Mouse (Mus musculus) neural tube, embryonic 12.5 days (tissue): ENCODE data around the gene Bola2. TPM values are rescaled to one million over a fixed set of nuclear protein-coding genes. Genes with fewer than 3 reads are reported as not detected.

Experiments
- ATAC-seq: fragments of 200-750 bp; cut with Nextera tagmentation; 2 replicates; pipeline ENCODE4 v1.8.0; 2017; ENCODE audit warnings: low read depth, mild to moderate bottlenecking, moderate TSS enrichment, moderate library complexity; ENCODE audit not compliant: low FRiP score
- H3K27ac ChIP-seq: fragments of 300-500 bp; sonication (generic); 2 replicates; pipeline ENCODE4 v1.5.1; 2016
- H3K27me3 ChIP-seq: fragments of 300-500 bp; sonication (generic); replicated peaks from 2 replicates; pipeline ENCODE4 v1.6.1; 2016; ENCODE audit warnings: mild to moderate bottlenecking
- H3K36me3 ChIP-seq: fragments of 300-500 bp; sonication (generic); 2 replicates; pipeline ENCODE4 v1.6.1; 2016; ENCODE audit warnings: mild to moderate bottlenecking
- H3K4me1 ChIP-seq: fragments of 300-500 bp; sonication (generic); 2 replicates; pipeline ENCODE4 v1.6.1; 2016
- H3K4me2 ChIP-seq: fragments of 300-500 bp; sonication (generic); replicated peaks from 2 replicates; pipeline ENCODE4 v1.6.1; 2016; ENCODE audit warnings: mild to moderate bottlenecking
- H3K4me3 ChIP-seq: fragments of 300-500 bp; sonication (generic); 2 replicates; pipeline ENCODE4 v1.5.1; 2016
- H3K9ac ChIP-seq: fragments of 300-500 bp; sonication (generic); 2 replicates; pipeline ENCODE4 v1.6.1; 2016; ENCODE audit warnings: mild to moderate bottlenecking
- H3K9me3 ChIP-seq: fragments of 300-500 bp; sonication (generic); 2 replicates; pipeline ENCODE4 v1.6.1; 2016; ENCODE audit warnings: mild to moderate bottlenecking
- WGBS: fragments of 180-500 bp; shearing (Covaris S2); methylation state at CpG from one replicate; pipeline ENCODE4 v1.1.7; 2016; 5-methylcytosine and 5-hydroxymethylcytosine counted together
- polyA plus RNA-seq: library from polyadenylated mRNA; unstranded; fragments of >200 nt; fragmentation: Nextera tagmentation; extraction: Ambion mirVana; gene quantifications from 2 replicates; pipeline ENCODE4 v1.2.1, GENCODE M21; 2016

Gene Bola2
- polyA plus RNA-seq, 1 experiment from 2014 or later, result 160 TPM

GRCm38 (mm10) chr7:126702358-126702757 is 7.2 kb downstream of the Bola2 start:
- Histone ChIP-seq H3K9me3 (no peaks in the 10 kb centered on the region), H3K9ac (no peak overlapping the region), H3K36me3 (peaks cover 21% of the 10 kb centered on the region), H3K27me3 (peaks cover 28% of the 10 kb centered on the region; the same call in 1 of the 2 replicates), H3K4me3 (no peak overlapping the region), H3K27ac (no peak overlapping the region), H3K4me2 (peak overlapping the region; percentile 94; the same call in 1 of the 2 replicates), H3K4me1 (peaks cover 31% of the 10 kb centered on the region)
- WGBS, result 82% methylated on average over 6 of the region's 6 CpGs
- ATAC-seq, result no peak

GRCm38 (mm10) chr7:126702861-126703756 is 7.9 kb downstream of the Bola2 start:
- H3K27ac ChIP-seq, result no peak overlapping the region
- no peak for ATAC-seq
- H3K27me3 ChIP-seq, result peaks cover 28% of the 10 kb centered on the region; the same call in 1 of the 2 replicates
- H3K4me2 ChIP-seq, result peak overlapping the region; percentile 94
- H3K9ac ChIP-seq, result peak overlapping the region; percentile 77
- H3K36me3 ChIP-seq, result peaks cover 21% of the 10 kb centered on the region
- peaks cover 27% of the 10 kb centered on the region for H3K4me1 ChIP-seq
- peak overlapping the region; percentile 56 for H3K4me3 ChIP-seq
- 82% methylated on average over 12 of the region's 12 CpGs for WGBS
- no peaks in the 10 kb centered on the region for H3K9me3 ChIP-seq

DNA sequence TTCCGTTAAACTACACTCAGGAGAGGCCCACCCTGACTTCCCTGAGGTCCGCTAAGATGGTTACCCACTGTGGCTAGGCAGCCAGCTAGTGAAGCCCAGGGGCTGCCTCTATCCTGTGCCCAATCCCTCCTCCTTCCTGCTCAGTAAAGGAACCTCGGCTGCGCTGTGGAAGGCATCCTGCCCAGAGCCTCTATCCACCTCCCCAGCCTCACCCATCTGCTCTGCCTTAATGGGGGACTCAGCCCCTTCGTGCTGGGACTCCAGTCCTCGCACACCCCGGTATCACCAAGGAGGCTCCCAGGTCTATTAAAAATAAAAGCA is 8.5 kb downstream of the Bola2 start:
- Histone ChIP-seq H3K9ac (peak overlapping the region; percentile 77), H3K9me3 (no peaks in the 10 kb centered on the region), H3K4me3 (peak overlapping the region; percentile 56), H3K4me1 (peaks cover 27% of the 10 kb centered on the region), H3K4me2 (peak overlapping the region; percentile 94), H3K27me3 (peaks cover 28% of the 10 kb centered on the region; the same call in 1 of the 2 replicates), H3K36me3 (peaks cover 20% of the 10 kb centered on the region), H3K27ac (no peak overlapping the region)
- peak; percentile 22; the same call in 1 of the 2 replicates for ATAC-seq
- WGBS, result 20% methylated on average over 7 of the region's 7 CpGs

- ATAC-seq, result peak; percentile 76
- no peak overlapping the region for H3K27ac ChIP-seq
- peak overlapping the region; percentile 94 for H3K4me2 ChIP-seq
- peak overlapping the region; percentile 56 for H3K4me3 ChIP-seq
- peaks cover 13% of the 10 kb centered on the region for H3K36me3 ChIP-seq
- no peaks in the 10 kb centered on the region for H3K9me3 ChIP-seq
- WGBS, result 3% methylated on average over 39 of the region's 39 CpGs
- peak overlapping the region; percentile 77 for H3K9ac ChIP-seq
- peaks cover 27% of the 10 kb centered on the region for H3K4me1 ChIP-seq
- peaks cover 28% of the 10 kb centered on the region; the same call in 1 of the 2 replicates for H3K27me3 ChIP-seq
Observed at GRCm38 (mm10) chr7:126704121-126704980, 9.2 kb downstream of the Bola2 start.

DNA sequence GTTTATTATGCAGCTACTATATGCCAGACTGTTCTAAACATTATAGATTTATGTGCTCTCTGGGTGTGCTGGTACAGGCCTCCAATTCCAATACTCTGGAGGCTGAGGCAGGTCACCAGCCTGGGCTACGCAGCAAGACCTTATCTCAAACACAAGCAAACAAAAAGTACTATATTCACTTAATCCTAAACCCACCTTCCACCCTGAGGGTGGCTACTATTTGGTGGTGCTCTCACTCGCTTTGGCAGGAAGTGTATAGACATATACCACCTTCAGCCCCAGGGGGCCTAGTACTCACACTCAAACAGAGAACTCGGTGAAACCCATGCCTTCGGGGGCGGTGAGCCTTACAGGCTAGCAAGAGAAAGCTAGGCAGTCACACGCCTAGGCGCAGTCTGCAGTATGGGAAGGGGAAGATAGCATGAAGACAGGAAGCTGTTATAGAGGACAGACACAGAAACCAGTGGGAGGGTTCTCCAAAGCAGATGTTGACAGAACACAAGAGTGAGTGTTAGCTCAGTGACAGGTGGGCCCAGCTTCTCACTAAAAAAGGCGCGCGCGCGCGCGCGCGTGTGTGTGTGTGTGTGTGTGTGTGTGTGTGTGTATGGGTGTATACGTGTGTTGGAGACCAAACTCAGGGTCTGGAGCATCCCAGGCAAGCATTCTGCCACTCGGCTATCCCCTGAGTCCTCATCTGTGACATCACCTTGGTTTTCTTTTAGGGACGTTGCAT is 12.4 kb downstream of the Bola2 start, which contains the start of gene Coro1a:
TSS of gene Coro1a (minus strand) at position 346 of the 733 bp plus-strand sequence.
- Histone ChIP-seq H3K4me3 (no peak within 1 kb of the TSS), H3K4me1 (peaks cover 18% of the 10 kb centered on the region), H3K27me3 (0 out of 2 replicates have a peak, but pooled peaks cover 24% of the 10 kb centered on the region), H3K9me3 (no peaks in the 10 kb centered on the region), H3K27ac (no peak within 1 kb of the TSS), H3K36me3 (no peaks in the 10 kb centered on the region; the same call in 1 of the 2 replicates), H3K9ac (no peak within 1 kb of the TSS), H3K4me2 (no peak within 1 kb of the TSS)
- no peak for ATAC-seq
- WGBS, result 92% methylated on average over 19 of the region's 19 CpGs

GRCm38 (mm10) chr7:126708175-126708952 is 13.2 kb downstream of the Bola2 start:
- WGBS, result 84% methylated on average over 10 of the region's 10 CpGs

DNA sequence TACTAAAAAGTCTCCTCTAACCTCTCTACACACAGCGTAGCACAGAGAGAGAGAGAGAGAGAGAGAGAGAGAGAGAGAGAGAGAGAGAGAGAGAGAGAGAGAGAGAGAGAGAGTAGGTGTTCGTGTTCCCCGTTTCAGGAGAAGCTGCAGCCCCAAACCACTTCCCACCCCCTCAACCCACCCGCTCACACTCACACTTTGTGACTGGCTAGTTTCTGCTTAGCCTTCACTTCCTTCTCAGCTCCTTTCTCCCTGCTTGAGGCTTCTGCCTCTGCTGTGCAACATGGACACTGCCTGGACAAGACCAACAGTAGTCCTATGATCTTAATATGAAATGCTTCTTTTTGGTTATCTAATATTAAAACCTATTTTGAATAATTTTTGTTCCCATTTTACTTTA is 15.1 kb downstream of the Bola2 start:
- no peak overlapping the region for H3K4me2 ChIP-seq
- H3K27me3 ChIP-seq, result 0 out of 2 replicates have a peak, but pooled peaks cover 5% of the 10 kb centered on the region
- no peaks in the 10 kb centered on the region for H3K36me3 ChIP-seq
- H3K4me1 ChIP-seq, result no peaks in the 10 kb centered on the region
- H3K27ac ChIP-seq, result no peak overlapping the region
- WGBS, result 69% methylated on average over 4 of the region's 4 CpGs
- no peak overlapping the region for H3K4me3 ChIP-seq
- no peak overlapping the region for H3K9ac ChIP-seq
- no peaks in the 10 kb centered on the region for H3K9me3 ChIP-seq
- ATAC-seq, result no peak

More at GRCm38 (mm10) chr7:126708175-126708952, 13.2 kb downstream of the Bola2 start:
- H3K9ac ChIP-seq, result no peak overlapping the region
- H3K36me3 ChIP-seq, result no peaks in the 10 kb centered on the region; the same call in 1 of the 2 replicates
- H3K27me3 ChIP-seq, result 0 out of 2 replicates have a peak, but pooled peaks cover 17% of the 10 kb centered on the region
- no peaks in the 10 kb centered on the region for H3K9me3 ChIP-seq
- no peak for ATAC-seq
- H3K4me1 ChIP-seq, result peaks cover 14% of the 10 kb centered on the region
- H3K4me2 ChIP-seq, result no peak overlapping the region
- H3K4me3 ChIP-seq, result no peak overlapping the region
- no peak overlapping the region for H3K27ac ChIP-seq

- no peak for ATAC-seq
- no peaks in the 10 kb centered on the region for H3K9me3 ChIP-seq
- H3K27ac ChIP-seq, result no peak overlapping the region
- H3K4me1 ChIP-seq, result no peaks in the 10 kb centered on the region
- no peaks in the 10 kb centered on the region for H3K36me3 ChIP-seq
- H3K9ac ChIP-seq, result no peak overlapping the region
- H3K4me2 ChIP-seq, result no peak overlapping the region
- 72% methylated on average over 3 of the region's 3 CpGs for WGBS
- H3K27me3 ChIP-seq, result no peaks in the 10 kb centered on the region
- no peak overlapping the region for H3K4me3 ChIP-seq
Observed at GRCm38 (mm10) chr7:126711910-126712309, 16.7 kb downstream of the Bola2 start.

- 84% methylated on average over 4 of the region's 4 CpGs for WGBS
- Histone ChIP-seq H3K27ac (no peak overlapping the region), H3K4me2 (no peak overlapping the region), H3K4me3 (no peak overlapping the region), H3K36me3 (no peaks in the 10 kb centered on the region), H3K9ac (no peak overlapping the region), H3K9me3 (no peaks in the 10 kb centered on the region), H3K27me3 (no peaks in the 10 kb centered on the region), H3K4me1 (no peaks in the 10 kb centered on the region)
- no peak for ATAC-seq
Observed at GRCm38 (mm10) chr7:126715679-126716078, 20.5 kb downstream of the Bola2 start.

- H3K4me3 ChIP-seq, result no peak overlapping the region
- no peaks in the 10 kb centered on the region for H3K27me3 ChIP-seq
- H3K4me1 ChIP-seq, result no peaks in the 10 kb centered on the region
- H3K9me3 ChIP-seq, result no peaks in the 10 kb centered on the region
- no peak overlapping the region for H3K4me2 ChIP-seq
- 98% methylated on average over 3 of the region's 3 CpGs for WGBS
- no peak overlapping the region for H3K27ac ChIP-seq
- ATAC-seq, result no peak
- no peak overlapping the region for H3K9ac ChIP-seq
- H3K36me3 ChIP-seq, result no peaks in the 10 kb centered on the region
Observed at GRCm38 (mm10) chr7:126717566-126717965, 22.4 kb downstream of the Bola2 start.

DNA sequence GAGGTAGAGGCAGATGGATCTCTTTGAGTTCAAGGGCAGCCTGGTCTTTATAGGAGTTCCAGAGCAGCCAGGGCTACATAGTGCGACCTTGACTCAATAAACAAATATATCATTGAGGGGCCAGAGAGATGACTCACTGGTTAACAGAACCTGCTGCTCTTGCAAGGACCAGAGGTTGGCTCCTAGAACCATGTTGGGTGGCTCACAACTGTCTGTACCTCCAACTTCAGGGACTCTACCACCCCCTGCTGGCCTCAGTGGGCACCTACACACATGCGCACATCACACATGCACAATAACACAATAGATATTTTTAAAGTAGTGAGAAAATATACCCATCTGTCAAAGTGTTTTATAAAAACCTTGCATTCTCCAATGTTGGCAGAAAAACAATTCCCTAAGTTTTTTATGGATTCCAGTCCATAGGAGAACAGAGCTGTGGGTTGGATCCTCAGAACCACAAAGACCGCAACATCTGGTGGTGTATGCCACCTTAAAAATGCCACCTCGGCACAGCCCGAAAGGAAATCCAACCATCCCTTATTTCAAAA is 23.7 kb downstream of the Bola2 start:
- H3K27me3 ChIP-seq, result no peaks in the 10 kb centered on the region
- ATAC-seq, result no peak
- no peak overlapping the region for H3K4me2 ChIP-seq
- H3K27ac ChIP-seq, result no peak overlapping the region
- no peak overlapping the region for H3K9ac ChIP-seq
- no peak overlapping the region for H3K4me3 ChIP-seq
- 95% methylated on average over 5 of the region's 5 CpGs for WGBS
- no peaks in the 10 kb centered on the region for H3K4me1 ChIP-seq
- H3K9me3 ChIP-seq, result no peaks in the 10 kb centered on the region
- H3K36me3 ChIP-seq, result no peaks in the 10 kb centered on the region
